Mouse (Mus musculus): ENCODE results near the gene B3galt1. TPM values are rescaled to one million over a fixed set of nuclear protein-coding genes. Genes with fewer than 3 reads are reported as not detected.

The B3galt1 gene
- total RNA-seq, 2 experiments from 2014 or later: 2.0 to 3.2 TPM

- no peak for DNase-seq (ENCODE audit: low spot score)
- intact Hi-C loops (cut with DNase I): no loop called here
Measured at GRCm38 (mm10) chr2:68011336-68011735, 445.7 kb downstream of the B3galt1 start.

- DNase-seq (ENCODE audit: low spot score): no peak
- intact Hi-C loops (cut with DNase I): no loop called here
Measured at GRCm38 (mm10) chr2:68020251-68020680, 454.6 kb downstream of the B3galt1 start.

GRCm38 (mm10) chr2:68021541-68022152 lies 456.0 kb downstream of the B3galt1 start:
- DNase-seq (ENCODE audit: low spot score): no peak
- intact Hi-C loops (cut with DNase I): no loop called here

- DNase-seq (ENCODE audit: low spot score): no peak
- intact Hi-C loops (cut with DNase I): no loop called here
Measured at GRCm38 (mm10) chr2:68028811-68029210, 463.1 kb downstream of the B3galt1 start.

DNA sequence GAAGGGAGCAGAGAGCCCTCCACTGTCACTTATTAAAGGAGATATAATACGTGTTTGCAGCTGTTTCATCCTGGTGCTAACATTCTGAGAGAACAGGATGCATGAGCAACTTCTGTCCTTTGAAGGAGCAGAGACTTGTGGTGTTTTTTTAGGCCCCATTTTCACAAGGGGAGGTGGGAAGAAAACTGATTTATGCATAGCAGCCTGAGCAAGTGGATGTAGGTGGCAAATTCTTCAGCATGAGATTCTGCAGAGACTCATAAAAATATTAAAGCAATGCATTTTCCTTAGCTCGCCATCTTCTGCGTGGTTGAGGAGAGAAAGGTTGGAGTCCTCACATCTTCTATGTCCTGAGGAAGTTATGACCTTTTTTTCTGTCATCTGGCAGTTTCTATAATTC lies 469.0 kb downstream of the B3galt1 start:
- DNase-seq (ENCODE audit: low spot score): no peak
- intact Hi-C loops (cut with DNase I): no loop called here

DNA sequence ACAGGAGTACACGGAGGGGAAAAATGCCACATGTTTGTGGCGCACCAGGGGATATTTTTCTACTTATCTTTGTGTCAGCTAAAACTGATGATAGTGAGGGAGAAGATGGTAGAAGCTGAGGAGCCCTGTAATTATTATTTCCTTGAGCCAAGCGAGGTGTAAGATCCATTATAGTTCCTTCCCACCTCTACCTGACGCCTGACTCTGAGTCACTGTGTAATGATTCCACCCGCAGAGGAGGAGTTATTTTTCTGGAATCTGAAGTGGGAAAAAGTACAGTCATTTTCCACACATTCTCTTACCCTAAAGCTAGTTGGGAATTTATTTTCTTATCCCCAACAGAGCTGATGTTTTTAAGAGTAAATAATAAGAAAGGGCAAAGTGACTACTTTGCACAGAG lies 475.1 kb downstream of the B3galt1 start:
- no peak for DNase-seq (ENCODE audit: low spot score)
- intact Hi-C loops (cut with DNase I): no loop called here

GRCm38 (mm10) chr2:68052481-68052880 lies 486.8 kb downstream of the B3galt1 start:
- intact Hi-C loops (cut with DNase I): no loop called here
- no peak for DNase-seq (ENCODE audit: low spot score)

GRCm38 (mm10) chr2:68053243-68053642 lies 487.6 kb downstream of the B3galt1 start:
- DNase-seq (ENCODE audit: low spot score): no peak
- intact Hi-C loops (cut with DNase I): no loop called here

DNA sequence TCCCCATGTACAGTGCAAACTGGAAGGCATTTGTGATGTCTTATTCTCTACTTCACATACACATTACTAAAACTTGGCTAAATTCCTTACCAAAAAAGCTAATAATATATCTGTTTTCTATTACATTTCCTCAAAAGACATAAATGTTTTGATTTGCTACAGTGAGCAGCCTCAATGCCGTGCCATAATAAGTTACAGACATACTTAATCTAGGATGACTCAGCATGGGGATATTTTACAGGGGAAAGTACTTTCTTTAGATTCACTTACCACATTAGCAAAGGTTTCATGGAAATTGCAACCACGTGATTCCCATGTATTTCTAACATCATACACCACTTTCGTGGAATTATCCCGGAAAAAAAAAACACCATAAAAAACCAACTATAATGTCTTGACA lies 495.7 kb downstream of the B3galt1 start:
- intact Hi-C loops (cut with DNase I): no loop called here
- DNase-seq (ENCODE audit: low spot score): no peak

- no peak for DNase-seq (ENCODE audit: low spot score)
- intact Hi-C loops (cut with DNase I): no loop called here
Measured at GRCm38 (mm10) chr2:68079426-68080360, 514.0 kb downstream of the B3galt1 start.

DNA sequence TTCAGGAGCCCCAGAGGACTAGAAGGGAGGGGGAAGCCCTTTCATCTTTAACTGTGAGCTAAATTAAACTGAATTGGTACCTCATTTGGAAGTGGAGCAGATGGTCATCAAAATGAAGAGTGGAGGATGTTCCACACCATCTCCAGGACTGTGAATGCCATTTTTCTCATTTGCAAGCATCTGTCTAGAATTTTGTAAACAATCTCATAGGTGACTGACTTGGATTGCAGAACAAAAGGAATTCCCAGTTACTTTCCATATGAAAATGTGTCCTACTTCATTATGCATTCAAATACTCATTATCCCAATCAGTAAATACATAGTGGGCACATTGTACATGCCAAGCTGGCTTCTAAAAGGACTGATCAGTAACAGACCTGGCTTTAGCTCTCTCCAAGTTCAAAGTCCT lies 515.2 kb downstream of the B3galt1 start:
- intact Hi-C loops (cut with DNase I): no loop called here
- no peak for DNase-seq (ENCODE audit: low spot score)

DNA sequence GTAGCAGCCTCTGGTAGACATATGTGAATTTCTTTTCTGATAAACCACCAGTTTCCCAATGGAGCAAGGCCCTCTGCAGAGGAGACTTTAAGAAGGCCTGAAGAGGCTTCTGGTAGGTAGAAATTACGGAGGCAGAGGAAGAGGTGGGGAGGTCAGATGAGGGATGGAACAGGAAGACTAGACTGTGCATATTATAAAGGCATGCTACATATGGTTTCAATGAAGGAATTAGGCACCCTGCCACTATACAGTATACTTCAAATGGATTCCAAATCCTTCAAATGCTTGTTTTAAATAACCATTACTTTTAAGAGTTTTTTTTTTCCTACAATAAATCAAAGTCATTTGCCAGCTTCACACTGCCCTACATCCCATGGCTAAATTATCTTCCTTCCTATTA lies 518.8 kb downstream of the B3galt1 start:
- no peak for DNase-seq (ENCODE audit: low spot score)
- intact Hi-C loops (cut with DNase I): no loop called here

GRCm38 (mm10) chr2:68086101-68086500 lies 520.4 kb downstream of the B3galt1 start:
- DNase-seq (ENCODE audit: low spot score): no peak

DNA sequence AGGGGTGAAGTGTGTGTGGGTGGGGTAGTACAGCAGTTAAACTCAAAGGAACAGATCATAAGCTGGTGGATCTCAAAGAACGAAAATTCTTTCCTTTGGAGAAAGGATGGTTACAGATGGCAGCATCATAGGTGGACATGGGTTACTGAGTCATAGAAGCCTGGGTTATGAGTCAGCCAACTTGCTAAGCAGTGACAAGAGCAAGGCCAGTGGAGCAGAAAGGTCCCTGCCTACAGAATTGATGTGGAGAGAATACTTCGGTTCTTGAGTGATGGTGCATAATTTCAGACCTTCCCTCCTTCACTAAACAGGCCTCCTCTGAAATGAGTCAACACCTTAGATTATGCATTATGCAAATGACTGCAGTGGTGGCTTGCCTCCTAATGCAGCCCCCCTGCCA lies 525.9 kb downstream of the B3galt1 start:
- DNase-seq (ENCODE audit: low spot score): no peak
- intact Hi-C loops (cut with DNase I): no loop called here

More at GRCm38 (mm10) chr2:68086101-68086500, 520.4 kb downstream of the B3galt1 start:
- intact Hi-C loops (cut with DNase I): no loop called here

GRCm38 (mm10) chr2:68104641-68105040 lies 539.0 kb downstream of the B3galt1 start:
- intact Hi-C loops (cut with DNase I): no loop called here
- DNase-seq (ENCODE audit: low spot score): no peak

GRCm38 (mm10) chr2:68118076-68118475 lies 552.4 kb downstream of the B3galt1 start:
- DNase-seq (ENCODE audit: low spot score): no peak
- intact Hi-C loops (cut with DNase I): no loop called here

GRCm38 (mm10) chr2:68124751-68125150 lies 559.1 kb downstream of the B3galt1 start:
- intact Hi-C loops (cut with DNase I): loop anchor here (5.0 kb wide), 1 partner anchor 228 kb away; no protein-coding TSS in a partner anchor
- DNase-seq (ENCODE audit: low spot score): no peak

DNA sequence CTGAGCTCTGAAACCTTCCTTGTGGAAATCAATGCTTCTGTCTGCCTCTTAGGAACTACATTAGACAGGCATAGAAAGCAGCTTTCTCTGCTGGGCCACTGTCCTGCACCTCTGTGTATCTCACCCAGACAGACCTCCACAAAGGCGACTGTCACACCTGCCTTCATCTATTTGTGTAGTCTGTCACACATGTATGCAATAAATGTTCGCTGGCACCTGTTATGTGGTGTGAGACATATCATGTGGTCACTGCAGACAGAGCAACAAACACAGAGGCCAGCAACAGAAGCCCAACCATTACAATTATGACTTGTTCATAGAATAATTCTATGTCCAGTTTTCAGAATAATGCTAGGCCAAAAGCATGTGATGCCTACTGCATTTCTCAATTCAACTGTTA lies 575.4 kb downstream of the B3galt1 start:
- no peak for DNase-seq (ENCODE audit: low spot score)
- intact Hi-C loops (cut with DNase I): no loop called here

GRCm38 (mm10) chr2:68143292-68143691 lies 577.6 kb downstream of the B3galt1 start:
- intact Hi-C loops (cut with DNase I): no loop called here
- no peak for DNase-seq (ENCODE audit: low spot score)

DNA sequence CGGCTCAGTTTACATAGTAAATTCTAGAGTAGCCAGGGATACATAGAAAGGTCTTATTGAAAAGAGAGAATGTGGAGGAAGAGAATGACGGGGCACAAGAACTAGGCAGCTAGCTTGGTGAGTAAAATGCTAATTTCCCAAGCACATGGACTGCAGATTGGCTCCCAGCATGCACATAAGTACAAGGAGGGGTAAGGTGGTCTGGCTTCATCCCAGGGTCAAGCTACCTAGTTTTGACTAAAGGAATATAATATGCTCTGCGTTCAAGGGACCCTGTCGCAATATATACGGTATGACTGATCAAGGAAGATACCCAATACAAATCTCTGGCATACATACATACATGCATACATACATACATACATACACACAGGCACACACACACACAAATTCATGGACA lies 594.1 kb downstream of the B3galt1 start:
- intact Hi-C loops (cut with DNase I): no loop called here
- no peak for DNase-seq (ENCODE audit: low spot score)

- intact Hi-C loops (cut with DNase I): no loop called here
Measured at GRCm38 (mm10) chr2:68160566-68160965, 594.9 kb downstream of the B3galt1 start.

More at GRCm38 (mm10) chr2:68160566-68160965, 594.9 kb downstream of the B3galt1 start:
- DNase-seq (ENCODE audit: low spot score): no peak

All from heart, postnatal 25 days (tissue).